Mouse (Mus musculus): ENCODE measurements around the gene Ano1. TPM values are rescaled to one million over a fixed set of nuclear protein-coding genes. Genes with fewer than 3 reads are reported as not detected.

The Ano1 gene
- polyA plus RNA-seq, 1 experiment from 2014 or later = 17.1 TPM

GRCm38 (mm10) chr7:144781337-144781736, 29.6 kb upstream of the Ano1 start:
- WGBS = 40% methylated on average over 5 of the region's 5 CpGs
- H3K4me3 ChIP-seq (replicated peaks) = no peak overlapping the region
- ATAC-seq (ENCODE audit: low FRiP score) = no peak; the same call in 1 of the 2 replicates
- no peaks in the 10 kb centered on the region for H3K9me3 ChIP-seq
- no peak overlapping the region for H3K9ac ChIP-seq
- H3K4me1 ChIP-seq = no peaks in the 10 kb centered on the region
- H3K4me2 ChIP-seq = no peak overlapping the region
- H3K27me3 ChIP-seq = peaks cover 23% of the 10 kb centered on the region
- no peak overlapping the region for H3K27ac ChIP-seq
- H3K36me3 ChIP-seq (replicated peaks) = no peaks in the 10 kb centered on the region

GRCm38 (mm10) chr7:144780190-144780589, 28.4 kb upstream of the Ano1 start:
- 75% methylated on average over 8 of the region's 8 CpGs for WGBS
- H3K4me1 ChIP-seq = peaks cover 9% of the 10 kb centered on the region
- H3K4me2 ChIP-seq = no peak overlapping the region
- peaks cover 18% of the 10 kb centered on the region for H3K27me3 ChIP-seq
- no peak overlapping the region for H3K27ac ChIP-seq
- no peak overlapping the region for H3K9ac ChIP-seq
- no peak for ATAC-seq (ENCODE audit: low FRiP score)
- H3K36me3 ChIP-seq (replicated peaks) = no peaks in the 10 kb centered on the region
- no peak overlapping the region for H3K4me3 ChIP-seq (replicated peaks)
- H3K9me3 ChIP-seq = no peaks in the 10 kb centered on the region

- Histone ChIP-seq H3K36me3 (replicated peaks) (no peaks in the 10 kb centered on the region), H3K9me3 (no peaks in the 10 kb centered on the region), H3K4me2 (no peak overlapping the region), H3K4me1 (peaks cover 9% of the 10 kb centered on the region), H3K27ac (no peak overlapping the region), H3K9ac (no peak overlapping the region), H3K27me3 (peaks cover 21% of the 10 kb centered on the region), H3K4me3 (replicated peaks) (no peak overlapping the region)
- ATAC-seq (ENCODE audit: low FRiP score) = no peak
- WGBS = 93% methylated on average over 2 of the region's 2 CpGs
Observed at GRCm38 (mm10) chr7:144779691-144780090, 27.9 kb upstream of the Ano1 start.

GRCm38 (mm10) chr7:144777805-144778204, 26.0 kb upstream of the Ano1 start:
- Histone ChIP-seq H3K27me3 (peaks cover 30% of the 10 kb centered on the region), H3K4me1 (peaks cover 9% of the 10 kb centered on the region), H3K9me3 (no peaks in the 10 kb centered on the region), H3K36me3 (replicated peaks) (no peaks in the 10 kb centered on the region), H3K4me2 (no peak overlapping the region), H3K9ac (no peak overlapping the region), H3K4me3 (replicated peaks) (no peak overlapping the region), H3K27ac (no peak overlapping the region)
- no peak for ATAC-seq (ENCODE audit: low FRiP score)
- 66% methylated on average over 4 of the region's 4 CpGs for WGBS

GRCm38 (mm10) chr7:144775804-144776447, 24.2 kb upstream of the Ano1 start:
- Histone ChIP-seq H3K27me3 (peaks cover 39% of the 10 kb centered on the region), H3K4me3 (replicated peaks) (no peak overlapping the region), H3K9ac (no peak overlapping the region), H3K9me3 (no peaks in the 10 kb centered on the region), H3K4me2 (no peak overlapping the region), H3K4me1 (peaks cover 9% of the 10 kb centered on the region), H3K36me3 (replicated peaks) (no peaks in the 10 kb centered on the region), H3K27ac (no peak overlapping the region; the same call in 1 of the 2 replicates)
- peak; percentile 84 for ATAC-seq (ENCODE audit: low FRiP score)
- WGBS = 34% methylated on average over 6 of the region's 6 CpGs

- peaks cover 36% of the 10 kb centered on the region for H3K27me3 ChIP-seq
Observed at GRCm38 (mm10) chr7:144775214-144775613, 23.4 kb upstream of the Ano1 start.

GRCm38 (mm10) chr7:144774283-144774682, 22.5 kb upstream of the Ano1 start:
- H3K4me3 ChIP-seq (replicated peaks) = no peak overlapping the region
- peaks cover 13% of the 10 kb centered on the region for H3K4me1 ChIP-seq
- 88% methylated on average over 2 of the region's 2 CpGs for WGBS
- no peak overlapping the region for H3K4me2 ChIP-seq
- peaks cover 34% of the 10 kb centered on the region for H3K27me3 ChIP-seq
- H3K36me3 ChIP-seq (replicated peaks) = no peaks in the 10 kb centered on the region
- no peak overlapping the region for H3K27ac ChIP-seq
- no peak for ATAC-seq (ENCODE audit: low FRiP score)
- H3K9me3 ChIP-seq = no peaks in the 10 kb centered on the region
- no peak overlapping the region for H3K9ac ChIP-seq

More at GRCm38 (mm10) chr7:144775214-144775613, 23.4 kb upstream of the Ano1 start:
- 82% methylated on average over 3 of the region's 3 CpGs for WGBS
- no peak overlapping the region for H3K4me2 ChIP-seq
- H3K9me3 ChIP-seq = no peaks in the 10 kb centered on the region
- no peak overlapping the region for H3K4me3 ChIP-seq (replicated peaks)
- no peaks in the 10 kb centered on the region for H3K36me3 ChIP-seq (replicated peaks)
- H3K4me1 ChIP-seq = peaks cover 11% of the 10 kb centered on the region
- H3K9ac ChIP-seq = no peak overlapping the region
- no peak for ATAC-seq (ENCODE audit: low FRiP score)
- H3K27ac ChIP-seq = no peak overlapping the region

- Histone ChIP-seq H3K4me1 (0 out of 2 replicates have a peak, but pooled peaks cover 4% of the 10 kb centered on the region), H3K27ac (no peak overlapping the region), H3K4me2 (no peak overlapping the region), H3K27me3 (peaks cover 22% of the 10 kb centered on the region; the same call in 1 of the 2 replicates), H3K9ac (no peak overlapping the region), H3K36me3 (replicated peaks) (no peaks in the 10 kb centered on the region), H3K9me3 (no peaks in the 10 kb centered on the region), H3K4me3 (replicated peaks) (no peak overlapping the region)
- WGBS = 60% methylated on average over 3 of the region's 3 CpGs
- ATAC-seq (ENCODE audit: low FRiP score) = no peak
Observed at GRCm38 (mm10) chr7:144770116-144770515, 18.3 kb upstream of the Ano1 start.

GRCm38 (mm10) chr7:144769434-144770080, 17.8 kb upstream of the Ano1 start:
- H3K9me3 ChIP-seq = no peaks in the 10 kb centered on the region
- H3K27ac ChIP-seq = no peak overlapping the region
- no peak overlapping the region for H3K9ac ChIP-seq
- WGBS = 80% methylated on average over 9 of the region's 9 CpGs
- H3K27me3 ChIP-seq = peaks cover 19% of the 10 kb centered on the region; the same call in 1 of the 2 replicates
- ATAC-seq (ENCODE audit: low FRiP score) = no peak
- H3K36me3 ChIP-seq (replicated peaks) = no peaks in the 10 kb centered on the region
- H3K4me3 ChIP-seq (replicated peaks) = no peak overlapping the region
- 0 out of 2 replicates have a peak, but pooled peaks cover 5% of the 10 kb centered on the region for H3K4me1 ChIP-seq
- no peak overlapping the region for H3K4me2 ChIP-seq

GRCm38 (mm10) chr7:144768845-144769244, 17.1 kb upstream of the Ano1 start:
- 0 out of 2 replicates have a peak, but pooled peaks cover 12% of the 10 kb centered on the region for H3K4me1 ChIP-seq
- H3K9me3 ChIP-seq = no peaks in the 10 kb centered on the region
- H3K9ac ChIP-seq = no peak overlapping the region
- H3K36me3 ChIP-seq (replicated peaks) = no peaks in the 10 kb centered on the region
- no peak overlapping the region for H3K4me2 ChIP-seq
- no peak overlapping the region for H3K27ac ChIP-seq
- WGBS = 92% methylated on average over 1 of the region's 1 CpGs
- no peak for ATAC-seq (ENCODE audit: low FRiP score)
- H3K4me3 ChIP-seq (replicated peaks) = no peak overlapping the region
- peaks cover 11% of the 10 kb centered on the region; the same call in 1 of the 2 replicates for H3K27me3 ChIP-seq

- Histone ChIP-seq H3K9me3 (no peaks in the 10 kb centered on the region), H3K27ac (no peak overlapping the region), H3K36me3 (replicated peaks) (no peaks in the 10 kb centered on the region), H3K27me3 (peaks cover 2% of the 10 kb centered on the region; the same call in 1 of the 2 replicates), H3K9ac (no peak overlapping the region), H3K4me2 (no peak overlapping the region), H3K4me3 (replicated peaks) (no peak overlapping the region), H3K4me1 (peaks cover 19% of the 10 kb centered on the region)
- WGBS = 76% methylated on average over 11 of the region's 11 CpGs
- ATAC-seq (ENCODE audit: low FRiP score) = no peak
Observed at GRCm38 (mm10) chr7:144764537-144765282, 12.9 kb upstream of the Ano1 start.

GRCm38 (mm10) chr7:144764013-144764412, 12.2 kb upstream of the Ano1 start:
- Histone ChIP-seq H3K9ac (no peak overlapping the region), H3K4me3 (replicated peaks) (no peak overlapping the region), H3K4me1 (peaks cover 25% of the 10 kb centered on the region), H3K36me3 (replicated peaks) (no peaks in the 10 kb centered on the region), H3K9me3 (no peaks in the 10 kb centered on the region), H3K27me3 (peaks cover 2% of the 10 kb centered on the region; the same call in 1 of the 2 replicates), H3K27ac (no peak overlapping the region), H3K4me2 (no peak overlapping the region)
- WGBS = 81% methylated on average over 2 of the region's 2 CpGs
- no peak for ATAC-seq (ENCODE audit: low FRiP score)
